Mouse (Mus musculus) C3H10T1/2 (cell line): Measurements from ENCODE around the gene Krt17. TPM values are rescaled to one million over a fixed set of nuclear protein-coding genes. Genes with fewer than 3 reads are reported as not detected.

Experiments
- polyA plus RNA-seq, 2 experiments: library from polyadenylated mRNA; unstranded; fragments of >200 nt; fragmentation: generic; extraction: Trizol; gene quantifications; one replicate each; pipeline ENCODE4 v1.2.1; 2012; ENCODE audit warnings: missing spikeins in 2 of 2

Gene Krt17
- polyA plus RNA-seq, result not detected

GRCm38 (mm10) chr11:100260514-100261234 is at the start of gene Krt17:
Gene Krt17, minus strand, starts transcription at chr11:100261029.

GRCm38 (mm10) chr11:100269821-100270332 is 9.0 kb upstream of the Krt17 start, which contains the start of gene Krt42:
Gene Krt42, minus strand, starts transcription at chr11:100269871.

DNA sequence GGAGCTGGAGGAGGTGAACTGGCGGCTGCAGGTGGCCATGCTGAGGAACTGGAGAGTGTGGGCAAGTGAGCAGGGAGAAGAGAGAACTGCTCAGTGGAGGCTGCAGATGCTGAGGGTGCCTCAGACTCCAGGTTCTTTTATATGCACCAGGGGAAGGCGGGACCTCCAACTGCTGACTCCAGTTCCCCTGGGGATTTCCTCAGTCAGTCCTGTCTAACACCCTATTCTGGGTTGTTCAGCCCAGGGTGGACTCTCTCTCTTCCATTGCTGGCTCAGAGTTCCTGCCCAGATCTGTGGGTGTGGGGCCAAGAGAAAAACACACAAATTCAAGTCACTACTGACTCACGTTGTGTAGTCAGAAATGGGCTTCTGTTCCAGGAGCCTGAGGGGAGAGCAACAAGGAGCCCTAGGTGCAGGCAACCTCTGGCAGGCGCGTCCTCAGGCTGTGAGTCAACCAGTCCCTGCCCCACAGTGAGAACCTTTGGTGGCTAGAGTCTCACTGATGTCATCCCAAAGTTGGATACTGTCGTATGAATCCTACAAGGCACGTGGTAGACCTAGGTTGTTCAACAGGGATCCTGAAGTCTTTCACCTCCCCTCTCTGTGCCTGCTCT is 11.9 kb downstream of the Krt17 start, which contains the start of gene Krt16:
Krt16 (minus strand) TSS at position 51 of the 614 bp plus-strand sequence.

GRCm38 (mm10) chr11:100207498-100207897 is 53.3 kb downstream of the Krt17 start, which contains the start of gene Krt14:
Gene Krt14, minus strand, starts transcription at chr11:100207548.

Other genes starting within 250 kb of the Krt17 start
- not detected for gene Krt33a, start 244.8 kb downstream of the Krt17 start, polyA plus RNA-seq
- under 1 TPM in 1 of 2 experiments, not detected in 1; 0.05 TPM for gene Krt33b, start 231.2 kb downstream of the Krt17 start, polyA plus RNA-seq
- gene Krt34, start 219.5 kb downstream of the Krt17 start, polyA plus RNA-seq, result not detected
- gene Krt31, start 210.5 kb downstream of the Krt17 start, polyA plus RNA-seq, result not detected
- not detected for gene Krt32, start 172.8 kb downstream of the Krt17 start, polyA plus RNA-seq
- not detected for gene Krt35, start 164.8 kb downstream of the Krt17 start, polyA plus RNA-seq
- under 1 TPM; 0.06 to 0.08 TPM for gene Krt36, start 155.4 kb downstream of the Krt17 start, polyA plus RNA-seq
- gene Krt13, start 139.5 kb downstream of the Krt17 start, polyA plus RNA-seq, result 1 to 10 TPM; 8.4 to 8.9 TPM
- gene Krt15, start 125.1 kb downstream of the Krt17 start, polyA plus RNA-seq, result 10 to 100 TPM in 1 of 2 experiments, under 1 TPM in 1; 0.30 to 10.6 TPM
- gene Krt19, start 112.4 kb downstream of the Krt17 start, polyA plus RNA-seq, result under 1 TPM; 0.40 to 0.42 TPM
- not detected for gene Krt9, start 67.8 kb downstream of the Krt17 start, polyA plus RNA-seq
- gene Krt14, start 53.5 kb downstream of the Krt17 start, polyA plus RNA-seq, result under 1 TPM; 0.21 to 0.26 TPM
- under 1 TPM; 0.26 to 0.29 TPM for gene Krt16, start 12.1 kb downstream of the Krt17 start, polyA plus RNA-seq
- gene Krt42, start 8.8 kb upstream of the Krt17 start, polyA plus RNA-seq, result under 1 TPM; 0.02 to 0.05 TPM
- gene Eif1, start 58.9 kb upstream of the Krt17 start, polyA plus RNA-seq, result 1,000 to 10,000 TPM; 1,802 to 2,189 TPM
- gene Gast, start 73.4 kb upstream of the Krt17 start, polyA plus RNA-seq, result under 1 TPM in 1 of 2 experiments, not detected in 1; 0.07 TPM
- gene Hap1, start 95.1 kb upstream of the Krt17 start, polyA plus RNA-seq, result 1 to 10 TPM in 1 of 2 experiments, under 1 TPM in 1; 0.85 to 1.1 TPM
- 1 to 10 TPM; 2.6 to 10.0 TPM for gene Jup, start 136.7 kb upstream of the Krt17 start, polyA plus RNA-seq
- gene P3h4, start 153.8 kb upstream of the Krt17 start, polyA plus RNA-seq, result 100 to 1,000 TPM; 103 to 258 TPM
- 100 to 1,000 TPM; 148 to 342 TPM for gene Fkbp10, start 154.7 kb upstream of the Krt17 start, polyA plus RNA-seq
- gene Nt5c3b, start 180.8 kb upstream of the Krt17 start, polyA plus RNA-seq, result 100 to 1,000 TPM in 1 of 2 experiments, 10 to 100 TPM in 1; 99.8 to 114 TPM
- gene Klhl10, start 180.9 kb upstream of the Krt17 start, polyA plus RNA-seq, result 1 to 10 TPM in 1 of 2 experiments, under 1 TPM in 1; 0.12 to 2.0 TPM
- gene Klhl11, start 211.7 kb upstream of the Krt17 start, polyA plus RNA-seq, result 1 to 10 TPM in 1 of 2 experiments, under 1 TPM in 1; 0.21 to 2.3 TPM